Mouse (Mus musculus) stomach, postnatal 0 days (tissue): Measurements from ENCODE around the gene Itga4.

Experiments
- CTCF ChIP-seq: IDR thresholded peaks from 2 replicates; pipeline ENCODE4 v1.5.1; 2016; ENCODE audit warnings: antibody characterized with exemption, low read depth, mild to moderate bottlenecking, moderate library complexity
- EP300 ChIP-seq: optimal IDR thresholded peaks from 2 replicates; pipeline ENCODE3; 2016; ENCODE audit warnings: antibody characterized with exemption

DNA sequence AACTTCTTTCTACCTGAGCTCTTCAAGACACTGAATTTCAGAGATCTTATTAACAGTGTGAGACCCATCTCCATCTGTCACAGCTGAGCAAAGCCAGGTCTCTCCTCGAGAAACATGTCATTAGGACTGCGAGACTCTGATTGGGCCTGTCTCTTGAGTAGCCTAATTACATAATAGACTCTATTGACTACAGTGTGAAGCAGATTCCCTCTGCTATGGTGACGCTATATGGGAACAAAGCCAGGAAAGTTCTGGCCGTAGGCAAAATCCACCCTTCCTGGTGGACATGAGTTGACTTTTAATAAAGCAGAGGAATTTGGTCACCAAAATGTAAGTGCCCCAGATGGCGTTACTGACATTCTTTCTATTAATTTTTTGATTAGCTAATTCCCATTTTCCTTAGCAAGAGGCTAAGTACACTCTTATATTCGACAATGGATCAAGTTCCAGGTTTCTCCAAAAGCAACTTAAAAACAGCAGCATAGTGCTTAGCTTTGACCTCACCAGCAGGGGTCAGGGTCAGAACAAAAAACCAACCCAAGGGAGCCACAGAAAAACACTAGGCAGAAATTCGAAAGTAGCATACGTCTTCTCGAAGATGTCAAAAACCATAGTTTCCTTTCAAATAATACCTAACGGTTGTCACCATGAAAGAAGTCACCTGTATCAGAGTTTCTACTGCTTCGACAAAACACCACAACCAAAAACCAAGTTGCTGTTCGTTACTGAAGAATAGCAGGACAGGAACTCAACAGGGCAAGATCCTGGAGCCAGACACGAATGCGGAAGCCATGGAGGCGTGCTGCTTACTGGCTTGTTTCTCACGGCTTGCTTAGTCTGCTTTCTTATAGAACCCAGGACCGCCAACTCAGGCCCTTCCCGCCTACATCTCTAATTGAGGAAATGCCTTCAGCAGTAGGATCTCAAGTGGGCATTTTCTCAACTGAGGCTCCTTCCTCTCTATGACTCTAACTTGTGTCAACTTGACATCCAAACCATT lies 112.5 kb downstream of the Itga4 start:
- peak; percentile 54 for TF ChIP-seq CTCF
- no peak for TF ChIP-seq EP300
